Mouse (Mus musculus): Measurements from ENCODE around the gene Mylk2. TPM values are rescaled to one million over a fixed set of nuclear protein-coding genes. Genes with fewer than 3 reads are reported as not detected.

Gene Mylk2
- polyA plus RNA-seq, 1 experiment from 2014 or later: not detected

DNA sequence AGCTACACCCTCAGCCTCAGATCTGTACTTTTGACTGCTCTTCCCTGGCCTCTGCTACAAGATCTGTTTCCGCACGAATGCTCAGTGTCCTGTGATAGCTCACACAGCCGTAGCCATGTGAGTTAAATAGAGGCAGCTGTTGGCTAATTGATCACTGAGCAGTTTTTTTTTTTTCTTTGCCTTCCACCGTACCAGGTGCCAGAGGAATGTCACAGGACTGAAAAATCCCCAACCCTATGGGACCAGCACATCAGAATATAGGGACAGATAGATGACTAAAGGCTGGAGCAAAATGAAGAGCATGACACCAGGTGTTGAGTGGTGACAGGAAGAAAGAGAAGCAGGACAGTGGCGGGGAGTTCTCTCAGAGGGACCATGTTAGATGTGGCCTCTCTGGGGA lies 5.0 kb downstream of the Mylk2 start:
- H3K4me3 ChIP-seq (replicated peaks): no peak overlapping the region
- ATAC-seq (ENCODE audit: low FRiP score): no peak
- H3K27ac ChIP-seq: no peak overlapping the region
- no peaks in the 10 kb centered on the region for H3K36me3 ChIP-seq (replicated peaks)
- no peak overlapping the region for H3K4me2 ChIP-seq
- H3K9me3 ChIP-seq: no peaks in the 10 kb centered on the region
- WGBS: 60% methylated on average over 5 of the region's 5 CpGs
- H3K27me3 ChIP-seq: peaks cover 63% of the 10 kb centered on the region
- H3K9ac ChIP-seq: no peak overlapping the region
- peaks cover 12% of the 10 kb centered on the region for H3K4me1 ChIP-seq

DNA sequence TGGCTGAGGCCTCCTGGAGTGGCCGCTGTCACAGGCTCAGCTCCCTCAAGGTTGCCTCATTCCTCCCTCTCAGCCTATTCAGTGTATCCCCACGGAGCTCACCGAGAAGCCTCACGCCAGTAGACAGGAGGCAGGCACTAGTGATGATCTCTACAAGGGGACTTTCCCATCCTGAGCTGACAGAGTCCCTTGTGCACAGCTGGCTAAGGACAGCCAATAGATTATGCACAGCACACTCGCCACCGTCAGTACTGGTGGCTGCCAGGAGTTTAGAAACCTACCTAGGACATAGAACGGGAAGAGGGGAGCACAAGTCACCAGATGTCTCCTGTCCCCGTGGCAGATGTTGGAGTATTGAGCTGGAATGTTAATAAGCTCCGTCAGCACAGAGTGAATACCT lies 6.5 kb downstream of the Mylk2 start:
- Histone ChIP-seq H3K36me3 (replicated peaks) (no peaks in the 10 kb centered on the region), H3K4me2 (no peak overlapping the region), H3K4me3 (replicated peaks) (no peak overlapping the region), H3K27me3 (peaks cover 47% of the 10 kb centered on the region), H3K4me1 (peaks cover 18% of the 10 kb centered on the region), H3K27ac (no peak overlapping the region), H3K9me3 (no peaks in the 10 kb centered on the region), H3K9ac (no peak overlapping the region)
- ATAC-seq (ENCODE audit: low FRiP score): no peak
- WGBS: 69% methylated on average over 9 of the region's 9 CpGs

DNA sequence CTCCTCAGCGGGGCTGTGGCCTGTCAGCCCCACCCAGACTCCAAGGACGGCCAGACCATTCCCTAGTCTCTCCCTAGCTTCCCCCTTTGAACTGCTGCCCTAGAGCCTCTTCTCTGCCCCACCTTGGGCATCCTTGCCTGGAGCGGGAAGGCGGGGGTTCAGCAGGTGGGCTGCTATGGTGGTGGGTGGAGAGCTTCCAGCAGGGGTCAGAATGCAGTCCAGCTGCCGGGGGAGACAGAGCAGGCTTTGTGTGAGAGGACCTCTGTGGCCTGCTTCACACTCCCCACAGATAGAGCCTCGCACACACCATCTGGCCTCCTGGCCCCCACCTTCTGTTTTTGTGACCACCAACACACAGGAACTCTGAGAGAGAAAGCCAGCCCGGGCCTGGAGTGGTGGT lies 11.2 kb downstream of the Mylk2 start:
- Histone ChIP-seq H3K4me1 (peaks cover 10% of the 10 kb centered on the region; the same call in 1 of the 2 replicates), H3K4me2 (no peak overlapping the region), H3K4me3 (replicated peaks) (no peak overlapping the region), H3K27ac (no peak overlapping the region), H3K9ac (no peak overlapping the region), H3K36me3 (replicated peaks) (no peaks in the 10 kb centered on the region), H3K9me3 (no peaks in the 10 kb centered on the region), H3K27me3 (peaks cover 12% of the 10 kb centered on the region)
- WGBS: 51% methylated on average over 7 of the region's 7 CpGs
- ATAC-seq (ENCODE audit: low FRiP score): no peak

- Histone ChIP-seq H3K4me3 (replicated peaks) (no peak overlapping the region), H3K36me3 (replicated peaks) (no peaks in the 10 kb centered on the region), H3K4me1 (peaks cover 9% of the 10 kb centered on the region; the same call in 1 of the 2 replicates), H3K27me3 (peaks cover 6% of the 10 kb centered on the region; the same call in 1 of the 2 replicates), H3K4me2 (no peak overlapping the region), H3K27ac (no peak overlapping the region), H3K9me3 (no peaks in the 10 kb centered on the region), H3K9ac (no peak overlapping the region)
- 77% methylated on average over 3 of the region's 3 CpGs for WGBS
- no peak for ATAC-seq (ENCODE audit: low FRiP score)
Measured at GRCm38 (mm10) chr2:152923621-152924020, 12.5 kb downstream of the Mylk2 start.

DNA sequence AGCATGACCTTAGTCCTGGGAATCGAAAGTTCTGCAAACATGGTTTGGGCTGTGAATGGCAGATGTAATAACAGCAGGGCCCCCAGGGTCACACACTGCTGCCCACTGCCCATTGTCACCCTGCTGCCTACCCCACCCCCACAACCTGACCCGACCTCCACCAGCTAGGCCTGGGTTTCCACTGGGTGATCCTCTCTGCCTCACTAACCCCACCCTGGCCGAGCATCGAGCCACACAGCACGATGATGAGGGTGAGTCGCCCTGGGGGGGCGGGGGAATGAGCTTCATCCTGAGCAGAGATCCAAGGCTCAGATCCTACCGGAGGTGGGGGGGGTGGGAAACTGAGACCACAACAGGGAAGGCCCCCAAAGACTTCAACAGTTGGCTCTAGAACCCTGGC lies 13.0 kb downstream of the Mylk2 start:
- no peak overlapping the region for H3K27ac ChIP-seq
- H3K4me1 ChIP-seq: peaks cover 6% of the 10 kb centered on the region; the same call in 1 of the 2 replicates
- 77% methylated on average over 8 of the region's 8 CpGs for WGBS
- H3K4me2 ChIP-seq: no peak overlapping the region
- H3K27me3 ChIP-seq: peaks cover 2% of the 10 kb centered on the region; the same call in 1 of the 2 replicates
- no peaks in the 10 kb centered on the region for H3K36me3 ChIP-seq (replicated peaks)
- no peak overlapping the region for H3K9ac ChIP-seq
- no peak overlapping the region for H3K4me3 ChIP-seq (replicated peaks)
- ATAC-seq (ENCODE audit: low FRiP score): no peak
- no peaks in the 10 kb centered on the region for H3K9me3 ChIP-seq

GRCm38 (mm10) chr2:152924543-152924942 lies 13.4 kb downstream of the Mylk2 start:
- peaks cover 6% of the 10 kb centered on the region; the same call in 1 of the 2 replicates for H3K4me1 ChIP-seq
- WGBS: 90% methylated on average over 5 of the region's 5 CpGs

GRCm38 (mm10) chr2:152925189-152925872 lies 14.2 kb downstream of the Mylk2 start:
- no peak for ATAC-seq (ENCODE audit: low FRiP score)
- H3K4me2 ChIP-seq: no peak overlapping the region
- no peaks in the 10 kb centered on the region for H3K36me3 ChIP-seq (replicated peaks)
- no peak overlapping the region for H3K9ac ChIP-seq
- no peak overlapping the region for H3K27ac ChIP-seq
- H3K9me3 ChIP-seq: no peaks in the 10 kb centered on the region
- peaks cover 6% of the 10 kb centered on the region; the same call in 1 of the 2 replicates for H3K4me1 ChIP-seq
- WGBS: 78% methylated on average over 11 of the region's 11 CpGs
- no peak overlapping the region for H3K4me3 ChIP-seq (replicated peaks)
- H3K27me3 ChIP-seq: 0 out of 2 replicates have a peak, but pooled peaks cover 3% of the 10 kb centered on the region

More at GRCm38 (mm10) chr2:152924543-152924942, 13.4 kb downstream of the Mylk2 start:
- H3K9ac ChIP-seq: no peak overlapping the region
- no peak overlapping the region for H3K4me2 ChIP-seq
- H3K36me3 ChIP-seq (replicated peaks): no peaks in the 10 kb centered on the region
- no peaks in the 10 kb centered on the region for H3K9me3 ChIP-seq
- H3K27ac ChIP-seq: no peak overlapping the region
- no peak overlapping the region for H3K4me3 ChIP-seq (replicated peaks)
- no peaks in the 10 kb centered on the region for H3K27me3 ChIP-seq
- no peak for ATAC-seq (ENCODE audit: low FRiP score)

DNA sequence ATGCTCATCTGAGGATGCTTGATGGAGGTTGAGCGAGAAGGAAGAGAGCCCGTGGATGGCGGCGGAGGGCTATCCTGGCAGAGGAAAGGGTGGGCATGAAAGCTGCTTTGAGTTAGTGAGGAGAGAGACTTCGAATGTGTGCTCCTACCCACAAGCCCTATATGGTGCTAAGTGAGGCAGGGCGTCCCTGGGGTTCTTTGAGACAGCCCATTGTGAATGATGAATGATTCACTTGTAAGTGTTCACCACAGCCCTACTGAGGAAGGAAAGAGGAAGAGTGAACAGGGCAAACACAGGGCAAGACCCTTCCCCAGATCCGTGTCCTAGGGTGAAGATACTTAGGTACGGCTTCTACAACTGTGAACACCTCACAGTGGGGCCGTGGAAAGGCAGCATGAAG lies 15.7 kb downstream of the Mylk2 start:
- peaks cover 6% of the 10 kb centered on the region; the same call in 1 of the 2 replicates for H3K4me1 ChIP-seq
- H3K27ac ChIP-seq: no peak overlapping the region

GRCm38 (mm10) chr2:152927371-152927770 lies 16.2 kb downstream of the Mylk2 start:
- Histone ChIP-seq H3K4me2 (no peak overlapping the region), H3K27ac (no peak overlapping the region), H3K4me1 (peaks cover 3% of the 10 kb centered on the region; the same call in 1 of the 2 replicates), H3K9ac (no peak overlapping the region), H3K36me3 (replicated peaks) (no peaks in the 10 kb centered on the region), H3K4me3 (replicated peaks) (no peak overlapping the region), H3K27me3 (peaks cover 10% of the 10 kb centered on the region; the same call in 1 of the 2 replicates), H3K9me3 (no peaks in the 10 kb centered on the region)
- WGBS: 76% methylated on average over 5 of the region's 5 CpGs
- ATAC-seq (ENCODE audit: low FRiP score): no peak

More for the DNA sequence above, 15.7 kb downstream of the Mylk2 start:
- Histone ChIP-seq H3K4me3 (replicated peaks) (no peak overlapping the region), H3K27me3 (peaks cover 10% of the 10 kb centered on the region; the same call in 1 of the 2 replicates), H3K36me3 (replicated peaks) (no peaks in the 10 kb centered on the region), H3K4me2 (no peak overlapping the region), H3K9ac (no peak overlapping the region), H3K9me3 (no peaks in the 10 kb centered on the region)
- no peak for ATAC-seq (ENCODE audit: low FRiP score)
- 75% methylated on average over 9 of the region's 9 CpGs for WGBS

DNA sequence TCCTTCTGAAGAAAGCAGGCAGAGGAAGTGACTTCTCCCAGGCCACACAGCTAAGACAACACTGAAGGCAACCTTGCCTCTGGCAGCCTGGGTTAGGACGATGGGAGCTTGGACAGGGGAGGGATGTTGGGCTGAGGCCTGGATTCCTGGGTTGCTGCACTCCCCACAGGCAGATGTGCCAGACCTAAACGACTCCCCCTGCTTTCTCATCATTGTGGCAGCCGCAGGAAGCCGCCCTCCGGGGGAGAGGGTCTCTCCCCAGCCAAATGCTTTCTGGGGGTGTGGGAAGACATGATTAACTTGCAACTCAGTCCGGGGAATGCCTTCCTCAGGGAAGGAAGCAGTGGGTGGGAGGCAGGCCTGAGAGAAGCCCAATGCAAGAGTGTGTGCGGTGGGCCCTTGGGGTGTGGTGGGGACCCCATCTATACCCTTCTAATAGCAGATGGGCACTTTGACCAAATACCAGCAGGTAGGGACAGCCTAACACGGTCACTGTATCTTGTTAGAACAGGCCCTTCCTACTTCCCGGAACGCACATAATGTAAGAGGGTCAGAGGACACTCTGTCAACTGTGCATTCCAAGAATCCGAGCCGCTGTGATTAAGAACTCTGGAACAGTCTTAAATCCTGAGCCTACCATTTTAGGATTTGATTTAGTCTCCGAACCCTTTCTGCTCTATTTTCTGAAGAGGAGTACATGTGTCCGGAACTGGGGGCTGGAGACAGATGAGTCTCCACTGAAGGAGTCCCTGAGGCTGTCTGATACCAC lies 17.3 kb downstream of the Mylk2 start:
- Histone ChIP-seq H3K4me1 (no peaks in the 10 kb centered on the region), H3K9me3 (no peaks in the 10 kb centered on the region), H3K27me3 (peaks cover 10% of the 10 kb centered on the region; the same call in 1 of the 2 replicates), H3K27ac (no peak overlapping the region), H3K36me3 (replicated peaks) (no peaks in the 10 kb centered on the region), H3K4me3 (replicated peaks) (no peak overlapping the region), H3K9ac (no peak overlapping the region), H3K4me2 (no peak overlapping the region)
- WGBS: 56% methylated on average over 14 of the region's 14 CpGs
- ATAC-seq (ENCODE audit: low FRiP score): no peak

- Histone ChIP-seq H3K4me1 (no peaks in the 10 kb centered on the region), H3K4me2 (no peak overlapping the region), H3K27ac (no peak overlapping the region), H3K9me3 (no peaks in the 10 kb centered on the region), H3K9ac (no peak overlapping the region), H3K27me3 (peaks cover 10% of the 10 kb centered on the region; the same call in 1 of the 2 replicates), H3K36me3 (replicated peaks) (no peaks in the 10 kb centered on the region), H3K4me3 (replicated peaks) (no peak overlapping the region)
- 73% methylated on average over 3 of the region's 3 CpGs for WGBS
- no peak for ATAC-seq (ENCODE audit: low FRiP score)
Measured at GRCm38 (mm10) chr2:152928988-152929370, 17.8 kb downstream of the Mylk2 start.

DNA sequence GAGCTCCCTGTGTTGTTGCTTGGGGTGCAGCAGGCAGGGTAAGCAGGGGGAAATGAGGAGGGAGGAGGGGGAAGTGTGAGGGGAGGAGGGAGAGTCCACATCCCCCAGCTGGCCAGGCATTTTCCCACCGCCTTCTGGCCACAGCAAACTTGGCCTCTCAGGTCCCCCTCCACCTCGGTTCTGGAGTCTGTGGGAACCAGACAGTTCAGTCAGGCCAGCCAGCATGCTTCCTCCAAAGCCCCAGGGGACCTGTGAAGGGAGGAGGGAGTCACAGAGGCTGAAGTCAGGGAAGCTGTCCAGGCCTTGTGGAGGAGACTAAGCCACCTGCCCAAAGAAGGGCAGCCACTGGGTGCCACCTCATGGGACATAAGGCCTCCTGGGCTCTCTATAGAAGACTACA lies 19.1 kb downstream of the Mylk2 start:
- Histone ChIP-seq H3K9me3 (no peaks in the 10 kb centered on the region), H3K9ac (no peak overlapping the region), H3K27me3 (peaks cover 10% of the 10 kb centered on the region; the same call in 1 of the 2 replicates), H3K4me3 (replicated peaks) (no peak overlapping the region), H3K27ac (no peak overlapping the region), H3K4me2 (no peak overlapping the region), H3K4me1 (no peaks in the 10 kb centered on the region), H3K36me3 (replicated peaks) (no peaks in the 10 kb centered on the region)
- 63% methylated on average over 2 of the region's 2 CpGs for WGBS
- ATAC-seq (ENCODE audit: low FRiP score): no peak

Data from forebrain, embryonic 12.5 days (tissue).